In genomic region chr15:102970740-102971139, GRCm38 (mm10) we compare ENCODE assay signal across 14 mouse cellular contexts. TPM values are rescaled to one million over a fixed set of nuclear protein-coding genes. Genes with fewer than 3 reads are reported as not detected.
DNase-seq lines count a peak whose midpoint lies in the region; ATAC-seq and TF ChIP-seq lines count a peak whose summit lies in the region.
"Had no signal": no experiment of that assay in that cellular context is flagged by ENCODE, and none has a peak within 500 bp of the region (broad histone marks: within the 10 kb centered on the region; RNA-seq: fewer than 3 reads in every experiment).

No protein-coding gene starts in this region.

- peak; percentile 47 for TF ChIP-seq CTCF in forebrain, postnatal 0 days (IDR thresholded peaks at IDR 0.05; ENCODE audit: low read depth)

- WGBS in forebrain, postnatal 0 days, result 2% methylated on average over 12 of the region's 12 CpGs
- 1% methylated on average over 12 of the region's 12 CpGs for WGBS in forebrain, embryonic 16.5 days
- under 1% methylated on average over 12 of the region's 12 CpGs for WGBS in kidney, embryonic 15.5 days
- 1% methylated on average over 12 of the region's 12 CpGs for WGBS in neural tube, embryonic 15.5 days

- no peak overlapping the region for H3K4me3 ChIP-seq in forebrain, postnatal 0 days (ENCODE audit: low read depth, low read length)
- no peak overlapping the region for H3K4me3 ChIP-seq in forebrain, embryonic 16.5 days (replicated peaks; ENCODE audit: low read length)
- H3K4me3 ChIP-seq in kidney, embryonic 15.5 days (replicated peaks), result peak overlapping the region; percentile 65
- peak overlapping the region; percentile 64 for H3K4me3 ChIP-seq in neural tube, embryonic 15.5 days (replicated peaks)
- H3K4me3 ChIP-seq: forebrain, embryonic 13.5 days had no signal

- H3K27me3 ChIP-seq in forebrain, postnatal 0 days (ENCODE audit: insufficient read depth, low read length), result peaks cover 97% of the 10 kb centered on the region
- peaks cover 94% of the 10 kb centered on the region for H3K27me3 ChIP-seq in forebrain, embryonic 16.5 days (replicated peaks; ENCODE audit: control insufficient read depth, insufficient read depth, low read length)
- peaks cover 78% of the 10 kb centered on the region for H3K27me3 ChIP-seq in kidney, embryonic 15.5 days
- peaks cover 31% of the 10 kb centered on the region for H3K27me3 ChIP-seq in neural tube, embryonic 15.5 days (replicated peaks)

- no peaks in the 10 kb centered on the region for H3K36me3 ChIP-seq in forebrain, postnatal 0 days (ENCODE audit: insufficient read depth)
- no peaks in the 10 kb centered on the region for H3K36me3 ChIP-seq in forebrain, embryonic 16.5 days (ENCODE audit: control insufficient read depth, insufficient read depth)
- H3K36me3 ChIP-seq in kidney, embryonic 15.5 days, result no peaks in the 10 kb centered on the region
- H3K36me3 ChIP-seq in neural tube, embryonic 15.5 days, result no peaks in the 10 kb centered on the region

- no peak for ATAC-seq in forebrain, postnatal 0 days
- ATAC-seq in forebrain, embryonic 16.5 days, result no peak
- ATAC-seq in kidney, embryonic 15.5 days (replicated peaks; ENCODE audit: low FRiP score), result no peak
- no peak for ATAC-seq in neural tube, embryonic 15.5 days (ENCODE audit: low FRiP score)
- ATAC-seq: forebrain, embryonic 13.5 days had no signal

- no peak for DNase-seq in forebrain, postnatal 0 days
- peak; percentile 30 for DNase-seq in lung, postnatal 10 days
- no peak for DNase-seq in lung, postnatal 36 days
- no peak for DNase-seq in heart, postnatal 36 days
- DNase-seq in gastrocnemius, postnatal 4 days (ENCODE audit: low spot score in 2 of 2), result no peak
- DNase-seq: thymus, postnatal 14 days had no signal

- no peak overlapping the region for H3K27ac ChIP-seq in forebrain, postnatal 0 days (ENCODE audit: low read depth, low read length)
- no peak overlapping the region for H3K27ac ChIP-seq in forebrain, embryonic 16.5 days (ENCODE audit: low read length)
- peak overlapping the region; percentile 86 for H3K27ac ChIP-seq in kidney, embryonic 15.5 days
- peak overlapping the region; percentile 95 for H3K27ac ChIP-seq in neural tube, embryonic 15.5 days (replicated peaks)
- H3K27ac ChIP-seq: forebrain, embryonic 13.5 days; macrophage had no signal

- H3K4me1 ChIP-seq in forebrain, postnatal 0 days (ENCODE audit: insufficient read depth), result no peaks in the 10 kb centered on the region
- no peaks in the 10 kb centered on the region; the same call in 1 of the 2 replicates for H3K4me1 ChIP-seq in forebrain, embryonic 16.5 days (replicated peaks; ENCODE audit: control insufficient read depth, insufficient read depth, low read length)
- peaks cover 66% of the 10 kb centered on the region for H3K4me1 ChIP-seq in kidney, embryonic 15.5 days
- peaks cover 30% of the 10 kb centered on the region for H3K4me1 ChIP-seq in neural tube, embryonic 15.5 days

- H3K4me2 ChIP-seq in forebrain, postnatal 0 days (ENCODE audit: low read depth), result no peak overlapping the region
- no peak overlapping the region for H3K4me2 ChIP-seq in forebrain, embryonic 16.5 days (ENCODE audit: low read length)
- H3K4me2 ChIP-seq in kidney, embryonic 15.5 days, result peak overlapping the region; percentile 77
- H3K4me2 ChIP-seq in neural tube, embryonic 15.5 days, result peak overlapping the region; percentile 70
- H3K4me2 ChIP-seq: forebrain, embryonic 13.5 days; heart, embryonic 11.5 days had no signal

- H3K9ac ChIP-seq in forebrain, postnatal 0 days, result no peak overlapping the region
- no peak overlapping the region for H3K9ac ChIP-seq in forebrain, embryonic 16.5 days (replicated peaks; ENCODE audit: low read depth, low read length)
- H3K9ac ChIP-seq in kidney, embryonic 15.5 days, result peak overlapping the region; percentile 50
- H3K9ac ChIP-seq in neural tube, embryonic 15.5 days (replicated peaks), result peak overlapping the region; percentile 47
- H3K9ac ChIP-seq: forebrain, embryonic 13.5 days had no signal

- H3K9me3 ChIP-seq in forebrain, postnatal 0 days (ENCODE audit: low read length), result no peaks in the 10 kb centered on the region
- no peaks in the 10 kb centered on the region for H3K9me3 ChIP-seq in forebrain, embryonic 16.5 days (ENCODE audit: control insufficient read depth, low read length)
- H3K9me3 ChIP-seq in kidney, embryonic 15.5 days (replicated peaks), result no peaks in the 10 kb centered on the region
- no peaks in the 10 kb centered on the region for H3K9me3 ChIP-seq in neural tube, embryonic 15.5 days (replicated peaks)
- H3K9me3 ChIP-seq: forebrain, embryonic 13.5 days had no signal

- intact Hi-C loops in heart, postnatal 36 days (cut with DNase I), result loop anchor here (5.0 kb wide), 1 partner anchor 208 kb away; no protein-coding TSS in a partner anchor

RNA-seq across cellular contexts. Expression of gene Hoxc5, which starts 3.5 kb away (rescaled TPM):
- total RNA-seq in forebrain, postnatal 0 days (2014; rRNA removed), result not detected in 2 replicates
- not detected in 2 replicates for polyA plus RNA-seq in forebrain, postnatal 0 days (2015; fragmentation: Nextera tagmentation; extraction: Ambion mirVana)
- polyA plus RNA-seq in forebrain, embryonic 16.5 days (2015; fragmentation: Nextera tagmentation; extraction: Ambion mirVana), result not detected in 2 replicates
- polyA plus RNA-seq in kidney, embryonic 15.5 days (2015; fragmentation: Nextera tagmentation; extraction: Ambion mirVana), result 3.6 and 4.8 TPM in 2 replicates
- 14.6 and 20.7 TPM in 2 replicates for polyA plus RNA-seq in neural tube, embryonic 15.5 days (2015; fragmentation: Nextera tagmentation; extraction: Ambion mirVana)
- not detected for total RNA-seq in heart, postnatal 36 days (2021)
- 1 to 10 TPM; 4.1 to 5.0 TPM for total RNA-seq in gastrocnemius, postnatal 4 days (2021)
- total RNA-seq: left cerebral cortex, postnatal 25 days had no signal
- polyA plus RNA-seq: forebrain, embryonic 13.5 days; macrophage had no signal

RNA-seq across cellular contexts. Expression of gene Hoxc10, which starts 4.1 kb away (rescaled TPM):
- total RNA-seq in forebrain, postnatal 0 days (2014; rRNA removed), result not detected in 2 replicates
- not detected in 2 replicates for polyA plus RNA-seq in forebrain, postnatal 0 days (2015; fragmentation: Nextera tagmentation; extraction: Ambion mirVana)
- not detected in 2 replicates for polyA plus RNA-seq in forebrain, embryonic 16.5 days (2015; fragmentation: Nextera tagmentation; extraction: Ambion mirVana)
- 52.4 and 53.5 TPM in 2 replicates for polyA plus RNA-seq in kidney, embryonic 15.5 days (2015; fragmentation: Nextera tagmentation; extraction: Ambion mirVana)
- polyA plus RNA-seq in neural tube, embryonic 15.5 days (2015; fragmentation: Nextera tagmentation; extraction: Ambion mirVana), result 51.3 and 71.0 TPM in 2 replicates
- not detected for total RNA-seq in heart, postnatal 36 days (2021)
- 10 to 100 TPM; 45.2 to 46.4 TPM for total RNA-seq in gastrocnemius, postnatal 4 days (2021)
- total RNA-seq: left cerebral cortex, postnatal 25 days had no signal
- polyA plus RNA-seq: forebrain, embryonic 13.5 days; macrophage; spleen, adult 2 months had no signal

RNA-seq across cellular contexts. Expression of gene Hoxc9, which starts 5.5 kb away (rescaled TPM):
- not detected in 2 replicates for total RNA-seq in forebrain, postnatal 0 days (2014; rRNA removed)
- polyA plus RNA-seq in forebrain, postnatal 0 days (2015; fragmentation: Nextera tagmentation; extraction: Ambion mirVana), result not detected in 2 replicates
- not detected in 2 replicates for polyA plus RNA-seq in forebrain, embryonic 16.5 days (2015; fragmentation: Nextera tagmentation; extraction: Ambion mirVana)
- 10.0 and 10.7 TPM in 2 replicates for polyA plus RNA-seq in kidney, embryonic 15.5 days (2015; fragmentation: Nextera tagmentation; extraction: Ambion mirVana)
- polyA plus RNA-seq in neural tube, embryonic 15.5 days (2015; fragmentation: Nextera tagmentation; extraction: Ambion mirVana), result 19.7 and 30.9 TPM in 2 replicates
- total RNA-seq in heart, postnatal 36 days (2021), result not detected
- total RNA-seq in gastrocnemius, postnatal 4 days (2021), result 1 to 10 TPM; 8.4 to 8.6 TPM
- total RNA-seq: left cerebral cortex, postnatal 25 days had no signal
- polyA plus RNA-seq: forebrain, embryonic 13.5 days; heart, embryonic 11.5 days; macrophage; spleen, adult 2 months had no signal

RNA-seq across cellular contexts. Expression of gene Hoxc11, which starts 16.5 kb away (rescaled TPM):
- total RNA-seq in forebrain, postnatal 0 days (2014; rRNA removed), result not detected in 2 replicates
- polyA plus RNA-seq in forebrain, postnatal 0 days (2015; fragmentation: Nextera tagmentation; extraction: Ambion mirVana), result not detected in 2 replicates
- not detected in 2 replicates for polyA plus RNA-seq in forebrain, embryonic 16.5 days (2015; fragmentation: Nextera tagmentation; extraction: Ambion mirVana)
- polyA plus RNA-seq in kidney, embryonic 15.5 days (2015; fragmentation: Nextera tagmentation; extraction: Ambion mirVana), result 1.7 and 2.9 TPM in 2 replicates
- polyA plus RNA-seq in neural tube, embryonic 15.5 days (2015; fragmentation: Nextera tagmentation; extraction: Ambion mirVana), result 2.1 and 5.6 TPM in 2 replicates
- not detected for total RNA-seq in heart, postnatal 36 days (2021)
- 10 to 100 TPM; 11.0 to 12.0 TPM for total RNA-seq in gastrocnemius, postnatal 4 days (2021)
- total RNA-seq: left cerebral cortex, postnatal 25 days had no signal
- polyA plus RNA-seq: forebrain, embryonic 13.5 days; heart, embryonic 11.5 days; macrophage; spleen, adult 2 months had no signal

RNA-seq across cellular contexts. Expression of gene Hoxc8, which starts 19.7 kb away (rescaled TPM):
- total RNA-seq in forebrain, postnatal 0 days (2014; rRNA removed), result not detected in 2 replicates
- polyA plus RNA-seq in forebrain, postnatal 0 days (2015; fragmentation: Nextera tagmentation; extraction: Ambion mirVana), result not detected in 2 replicates
- polyA plus RNA-seq in forebrain, embryonic 16.5 days (2015; fragmentation: Nextera tagmentation; extraction: Ambion mirVana), result not detected in 2 replicates
- 8.7 and 11.1 TPM in 2 replicates for polyA plus RNA-seq in kidney, embryonic 15.5 days (2015; fragmentation: Nextera tagmentation; extraction: Ambion mirVana)
- polyA plus RNA-seq in neural tube, embryonic 15.5 days (2015; fragmentation: Nextera tagmentation; extraction: Ambion mirVana), result 56.5 and 108 TPM in 2 replicates
- total RNA-seq in heart, postnatal 36 days (2021), result not detected
- 1 to 10 TPM; 3.2 to 3.3 TPM for total RNA-seq in gastrocnemius, postnatal 4 days (2021)
- total RNA-seq: left cerebral cortex, postnatal 25 days had no signal
- polyA plus RNA-seq: forebrain, embryonic 13.5 days; macrophage; spleen, adult 2 months had no signal

Comparison
In these comparisons a context has a peak if more than half of its experiments do, and no peak if none do; other contexts are left out.
1. H3K27ac ChIP-seq: peak in kidney, embryonic 15.5 days (single experiment) and neural tube, embryonic 15.5 days (single experiment); none in forebrain, postnatal 0 days (single experiment) and forebrain, embryonic 16.5 days (single experiment).
2. H3K4me2 ChIP-seq: peak in kidney, embryonic 15.5 days (single experiment) and neural tube, embryonic 15.5 days (single experiment); none in forebrain, postnatal 0 days (single experiment) and forebrain, embryonic 16.5 days (single experiment).
3. H3K4me3 ChIP-seq: peak in kidney, embryonic 15.5 days (single experiment) and neural tube, embryonic 15.5 days (single experiment); none in forebrain, postnatal 0 days (single experiment) and forebrain, embryonic 16.5 days (single experiment).
4. H3K9ac ChIP-seq: peak in kidney, embryonic 15.5 days (single experiment) and neural tube, embryonic 15.5 days (single experiment); none in forebrain, postnatal 0 days (single experiment) and forebrain, embryonic 16.5 days (single experiment).
5. RNA of gene Hoxc10, which starts 4.1 kb away (polyA plus RNA-seq): 52.4 to 53.5 TPM in kidney, embryonic 15.5 days and 51.3 to 71.0 TPM in neural tube, embryonic 15.5 days; not detected in forebrain, postnatal 0 days and not detected in forebrain, embryonic 16.5 days; every median in the first group is over 10 times any median in the second.
6. RNA of gene Hoxc9, which starts 5.5 kb away (polyA plus RNA-seq): 19.7 to 30.9 TPM in neural tube, embryonic 15.5 days and 10.0 to 10.7 TPM in kidney, embryonic 15.5 days; not detected in forebrain, embryonic 16.5 days and not detected in forebrain, postnatal 0 days; every median in the first group is over 10 times any median in the second.